ENCODE assay signal across 9 mouse cellular contexts in the genomic region with DNA sequence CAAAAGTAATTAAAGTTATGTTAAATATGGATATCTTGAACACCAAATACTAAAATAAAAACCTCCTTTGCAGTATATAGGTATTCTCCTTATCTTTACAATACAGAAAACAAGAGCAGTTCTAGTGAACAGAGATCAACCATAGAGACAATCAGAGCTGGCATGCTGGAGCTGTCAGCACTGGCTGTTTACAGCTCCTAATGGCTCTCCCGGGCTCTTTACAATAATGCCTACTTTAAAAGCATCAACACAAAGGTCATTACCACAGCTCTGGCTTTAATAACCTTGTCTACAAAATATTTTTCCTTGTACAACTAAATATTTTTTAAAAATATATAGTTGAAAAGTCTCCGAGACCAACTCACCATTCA. TPM values are rescaled to one million over a fixed set of nuclear protein-coding genes. Genes with fewer than 3 reads are reported as not detected.
DNase-seq lines count a peak whose midpoint lies in the region; ATAC-seq and TF ChIP-seq lines count a peak whose summit lies in the region.
"Had no signal": no experiment of that assay in that cellular context is flagged by ENCODE, and none has a peak within 500 bp of the region (broad histone marks: within the 10 kb centered on the region; RNA-seq: fewer than 3 reads in every experiment).

No protein-coding gene starts in this region.

- no peak for ATAC-seq in lung, postnatal 0 days

- no peak for TF ChIP-seq EP300 in lung, postnatal 0 days (IDR thresholded peaks at IDR 0.05)

- H3K9me3 ChIP-seq in lung, postnatal 0 days (ENCODE audit: low read length), result no peaks in the 10 kb centered on the region
- H3K9me3 ChIP-seq in midbrain, embryonic 10.5 days (replicated peaks), result no peaks in the 10 kb centered on the region
- H3K9me3 ChIP-seq: embryonic facial prominence, embryonic 15.5 days had no signal

- no peak overlapping the region for H3K27ac ChIP-seq in lung, postnatal 0 days (ENCODE audit: low read length)
- peak overlapping the region; percentile 52; the same call in 1 of the 2 replicates for H3K27ac ChIP-seq in midbrain, embryonic 10.5 days (replicated peaks)
- H3K27ac ChIP-seq: embryonic facial prominence, embryonic 15.5 days had no signal

- peak; percentile 34 to 60 for DNase-seq in cerebellum, postnatal 10 days
- no peak for DNase-seq in cerebellum, adult 11-12 months
- DNase-seq in lung, postnatal 0 days (ENCODE audit: low spot score), result no peak
- no peak for DNase-seq in lung, adult 2 months
- DNase-seq in midbrain, embryonic 10.5 days (ENCODE audit: low spot score), result no peak
- DNase-seq in spleen, adult 12 weeks (ENCODE audit: low spot score), result no peak
- DNase-seq in right cerebral cortex, adult 2 months (ENCODE audit: low spot score in 2 of 2), result no peak
- DNase-seq in spleen, postnatal 14 days (ENCODE audit: low spot score in 2 of 2), result no peak

- H3K36me3 ChIP-seq in lung, postnatal 0 days (ENCODE audit: insufficient read depth, low read length), result no peaks in the 10 kb centered on the region
- peaks cover 5% of the 10 kb centered on the region for H3K36me3 ChIP-seq in midbrain, embryonic 10.5 days
- H3K36me3 ChIP-seq: embryonic facial prominence, embryonic 15.5 days had no signal

- H3K4me3 ChIP-seq in lung, postnatal 0 days (ENCODE audit: low read depth, low read length), result no peak overlapping the region
- no peak overlapping the region for H3K4me3 ChIP-seq in lung, adult 2 months (replicated peaks; ENCODE audit: extremely low read depth, low read depth, low read length)
- peak overlapping the region; percentile 45 for H3K4me3 ChIP-seq in midbrain, embryonic 10.5 days
- H3K4me3 ChIP-seq: embryonic facial prominence, embryonic 15.5 days had no signal

- TF ChIP-seq CTCF in lung, postnatal 0 days (IDR thresholded peaks at IDR 0.05), result no peak
- no peak for TF ChIP-seq CTCF in lung, adult 2 months (IDR thresholded peaks at IDR 0.05; ENCODE audit: insufficient read depth, low read length)

- H3K4me2 ChIP-seq in lung, postnatal 0 days (replicated peaks; ENCODE audit: low read depth, low read length), result peak overlapping the region; percentile 43; the same call in 1 of the 2 replicates

- H3K4me1 ChIP-seq in lung, postnatal 0 days (ENCODE audit: insufficient read depth, low read depth, low read length), result no peaks in the 10 kb centered on the region; the same call in 1 of the 2 replicates
- H3K4me1 ChIP-seq in lung, adult 2 months (ENCODE audit: control insufficient read depth, insufficient read depth, low read length), result no peaks in the 10 kb centered on the region; the same call in 1 of the 2 replicates
- peaks cover 24% of the 10 kb centered on the region for H3K4me1 ChIP-seq in midbrain, embryonic 10.5 days

- no peaks in the 10 kb centered on the region for H3K27me3 ChIP-seq in lung, postnatal 0 days (replicated peaks; ENCODE audit: insufficient read depth, low read length)
- H3K27me3 ChIP-seq in midbrain, embryonic 10.5 days (ENCODE audit: low read depth, poor library complexity, severe bottlenecking), result no peaks in the 10 kb centered on the region
- H3K27me3 ChIP-seq: embryonic facial prominence, embryonic 15.5 days had no signal

- no peak for TF ChIP-seq POLR2A in lung, adult 2 months (IDR thresholded peaks at IDR 0.05; ENCODE audit: borderline replicate concordance, extremely low read depth, low read depth, low read length)

- H3K9ac ChIP-seq in lung, postnatal 0 days (replicated peaks; ENCODE audit: low read depth), result no peak overlapping the region
- H3K9ac ChIP-seq: embryonic facial prominence, embryonic 15.5 days had no signal

- 47% methylated on average over 2 of the region's 2 CpGs for WGBS in lung, postnatal 0 days
- WGBS in lung, adult 2 months, result 50% methylated on average over 2 of the region's 2 CpGs
- WGBS in midbrain, embryonic 10.5 days, result 19% methylated on average over 2 of the region's 2 CpGs

RNA-seq across cellular contexts. Expression of gene Prkacb, which starts 43.2 kb away (rescaled TPM):
- polyA plus RNA-seq in lung, postnatal 0 days (2015; fragmentation: Nextera tagmentation; extraction: Ambion mirVana), result 37.5 and 40.9 TPM in 2 replicates
- polyA plus RNA-seq in lung, adult 2 months (2012; rRNA removed), result 21.2 and 26.1 TPM in 2 replicates
- 56.0 and 64.4 TPM in 2 replicates for polyA plus RNA-seq in midbrain, embryonic 10.5 days (2016; fragmentation: Nextera tagmentation; extraction: Ambion mirVana)

Comparison
In these comparisons a context has a peak if more than half of its experiments do, and no peak if none do; other contexts are left out.
1. DNase-seq: peak in cerebellum, postnatal 10 days (2 of 2); none in cerebellum, adult 11-12 months (single experiment), lung, postnatal 0 days (single experiment), lung, adult 2 months (single experiment), midbrain, embryonic 10.5 days (single experiment), spleen, adult 12 weeks (single experiment), right cerebral cortex, adult 2 months (0 of 2) and spleen, postnatal 14 days (0 of 2).